Mouse (Mus musculus) liver, adult 2 months (tissue): ENCODE measurements around the gene Ccdc149. TPM values are rescaled to one million over a fixed set of nuclear protein-coding genes. Genes with fewer than 3 reads are reported as not detected.

ENCODE experiments used
- DNase-seq: peaks from one replicate; pipeline ENCODE4 v3.0.0-alpha.2; 2011; ENCODE audit warnings: low read depth, low spot score; ENCODE audit errors: extremely low read depth
- H3K27ac ChIP-seq: fragments of 200-500 bp; replicated peaks from 2 replicates; pipeline ENCODE4 v1.5.1; 2012; ENCODE audit warnings: low read depth, mild to moderate bottlenecking, control low read depth, inconsistent platforms, low read length; ENCODE audit not compliant: insufficient read depth
- H3K27me3 ChIP-seq: fragments of 200-500 bp; 2 replicates; pipeline ENCODE4 v1.6.1; 2012; ENCODE audit warnings: mild to moderate bottlenecking, moderate library complexity, low read length, inconsistent platforms; ENCODE audit not compliant: control insufficient read depth, insufficient read depth
- H3K36me3 ChIP-seq: fragments of 200-500 bp; 2 replicates; pipeline ENCODE4 v1.6.1; 2012; ENCODE audit warnings: low read length, inconsistent platforms; ENCODE audit not compliant: control insufficient read depth, insufficient read depth
- H3K4me1 ChIP-seq: fragments of 200-500 bp; 2 replicates; pipeline ENCODE4 v1.6.1; 2011; ENCODE audit warnings: low read length; ENCODE audit not compliant: control insufficient read depth, insufficient read depth
- H3K4me3 ChIP-seq: fragments of 200-500 bp; 2 replicates; pipeline ENCODE4 v1.5.1; 2011; ENCODE audit warnings: low read depth, mild to moderate bottlenecking, control low read depth, low read length, moderate library complexity; ENCODE audit not compliant: insufficient read depth
- H3K79me2 ChIP-seq: fragments of 200-500 bp; 2 replicates; pipeline ENCODE4 v1.6.1; 2012; ENCODE audit warnings: inconsistent platforms, mild to moderate bottlenecking, low read length, moderate library complexity; ENCODE audit not compliant: control insufficient read depth, insufficient read depth
- H3K9ac ChIP-seq: fragments of 200-500 bp; 2 replicates; pipeline ENCODE4 v1.6.1; 2012; ENCODE audit warnings: low read depth, mild to moderate bottlenecking, control low read depth, inconsistent platforms, low read length
- CTCF ChIP-seq: fragments of 200-500 bp; IDR thresholded peaks from 2 replicates; pipeline ENCODE4 v1.5.1; 2011; ENCODE audit warnings: low read depth, low read length, control low read depth
- POLR2A ChIP-seq: fragments of 200-500 bp; IDR thresholded peaks from 2 replicates; pipeline ENCODE4 v1.6.1; 2011; ENCODE audit warnings: low read length, control low read depth; ENCODE audit not compliant: insufficient read depth; ENCODE audit errors: extremely low read depth
- WGBS: fragments of 180-500 bp; shearing (Covaris S2); methylation state at CpG from one replicate; pipeline ENCODE4 v1.1.7; 2018; 5-methylcytosine and 5-hydroxymethylcytosine counted together
- polyA plus RNA-seq: library from polyadenylated mRNA; depleted of rRNA; stranded (reverse); fragments of >200 nt; gene quantifications from 2 replicates; pipeline ENCODE4 v1.2.3, GENCODE M21; 2012
- total RNA-seq: library from RNA; depleted of rRNA; stranded (reverse); fragments of >200 nt; gene quantifications from 2 replicates; pipeline ENCODE4 v1.2.3, GENCODE M21; 2014

Gene Ccdc149
- total and polyA plus RNA-seq, 2 experiments = 0.43 to 0.83 TPM

- H3K36me3 ChIP-seq = no peaks in the 10 kb centered on the region
- no peaks in the 10 kb centered on the region for H3K4me1 ChIP-seq
- H3K9ac ChIP-seq = no peak overlapping the region
- H3K79me2 ChIP-seq = no peaks in the 10 kb centered on the region
- no peak overlapping the region for H3K27ac ChIP-seq
- no peaks in the 10 kb centered on the region for H3K27me3 ChIP-seq
- no peak for DNase-seq
- TF ChIP-seq CTCF (no peak), POLR2A (no peak)
- WGBS = 87% methylated on average over 6 of the region's 6 CpGs
- H3K4me3 ChIP-seq = no peak overlapping the region
Measured at GRCm38 (mm10) chr5:52509416-52509815, 38.1 kb upstream of the Ccdc149 start.

DNA sequence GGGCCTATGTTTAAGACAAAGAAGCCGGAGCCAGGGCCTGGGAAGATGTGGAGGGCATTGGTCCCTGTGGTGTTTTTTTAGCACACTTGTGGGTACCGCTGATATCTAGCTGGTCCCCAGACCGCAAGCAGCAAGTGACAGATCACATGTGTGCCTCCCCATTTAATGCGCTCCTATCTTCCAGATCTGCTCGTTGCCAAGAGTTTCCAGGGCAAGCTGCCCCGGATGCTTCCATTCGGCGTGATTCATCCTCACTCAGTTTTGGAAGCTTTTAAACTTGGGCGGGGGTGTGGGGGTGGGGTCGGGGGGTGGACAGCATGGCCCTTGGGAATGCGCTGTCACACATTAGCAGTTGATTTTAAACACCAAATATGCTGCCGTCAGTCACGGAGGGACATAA, 33.3 kb upstream of the Ccdc149 start:
- TF ChIP-seq POLR2A (no peak), CTCF (no peak)
- Histone ChIP-seq H3K27me3 (no peaks in the 10 kb centered on the region), H3K4me1 (no peaks in the 10 kb centered on the region), H3K79me2 (no peaks in the 10 kb centered on the region), H3K36me3 (no peaks in the 10 kb centered on the region), H3K4me3 (no peak overlapping the region), H3K9ac (no peak overlapping the region), H3K27ac (no peak overlapping the region)
- DNase-seq = no peak
- 91% methylated on average over 13 of the region's 13 CpGs for WGBS

DNA sequence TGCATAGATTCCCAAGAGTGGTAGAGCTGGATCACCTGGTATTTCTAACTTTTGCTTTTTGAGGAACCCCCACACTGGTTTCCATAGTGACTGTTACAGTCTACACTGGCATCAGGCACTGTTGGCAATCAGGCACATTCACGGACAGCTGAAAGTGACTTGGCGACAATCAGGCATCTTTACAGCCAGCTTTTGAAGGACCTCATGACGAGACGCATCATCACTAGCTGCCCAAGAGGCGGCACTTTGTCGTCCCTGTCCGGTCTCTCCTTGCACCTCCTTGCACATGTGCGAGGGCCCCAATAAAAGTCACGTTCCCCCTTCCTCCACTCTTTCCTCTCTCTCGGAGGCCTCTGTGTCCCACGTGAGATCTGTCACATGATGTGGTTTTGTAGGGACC, 32.8 kb upstream of the Ccdc149 start:
- no peak overlapping the region for H3K27ac ChIP-seq
- no peaks in the 10 kb centered on the region for H3K27me3 ChIP-seq
- H3K36me3 ChIP-seq = no peaks in the 10 kb centered on the region
- H3K4me3 ChIP-seq = no peak overlapping the region
- no peaks in the 10 kb centered on the region for H3K4me1 ChIP-seq
- H3K9ac ChIP-seq = no peak overlapping the region
- H3K79me2 ChIP-seq = no peaks in the 10 kb centered on the region
- DNase-seq = no peak
- WGBS = 92% methylated on average over 11 of the region's 11 CpGs
- TF ChIP-seq POLR2A = no peak
- TF ChIP-seq CTCF = no peak

DNA sequence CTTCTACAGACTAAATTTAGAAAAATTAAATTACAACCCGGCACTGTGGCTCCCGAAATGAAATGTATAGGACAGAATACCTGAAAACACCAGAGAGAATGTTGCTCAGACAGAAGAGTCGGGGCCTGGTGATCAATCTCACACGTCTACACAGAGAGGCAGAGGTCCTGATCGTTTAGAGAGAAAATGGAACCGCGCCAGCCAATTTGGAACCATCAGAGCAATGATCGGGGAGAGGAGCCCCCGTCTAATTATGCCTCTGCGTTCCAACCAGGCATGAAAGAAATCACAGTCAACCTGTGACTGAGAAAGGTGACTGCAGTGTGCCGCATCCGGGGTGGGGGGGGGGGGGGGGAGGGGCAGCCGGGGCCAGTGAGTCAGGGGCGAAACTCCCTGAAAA, 24.4 kb upstream of the Ccdc149 start:
- Histone ChIP-seq H3K27ac (no peak overlapping the region), H3K4me1 (no peaks in the 10 kb centered on the region), H3K79me2 (no peaks in the 10 kb centered on the region), H3K9ac (no peak overlapping the region), H3K4me3 (no peak overlapping the region), H3K27me3 (no peaks in the 10 kb centered on the region; the same call in 1 of the 2 replicates), H3K36me3 (no peaks in the 10 kb centered on the region)
- WGBS = 48% methylated on average over 12 of the region's 14 CpGs
- no peak for DNase-seq
- no peak for TF ChIP-seq CTCF
- no peak for TF ChIP-seq POLR2A

DNA sequence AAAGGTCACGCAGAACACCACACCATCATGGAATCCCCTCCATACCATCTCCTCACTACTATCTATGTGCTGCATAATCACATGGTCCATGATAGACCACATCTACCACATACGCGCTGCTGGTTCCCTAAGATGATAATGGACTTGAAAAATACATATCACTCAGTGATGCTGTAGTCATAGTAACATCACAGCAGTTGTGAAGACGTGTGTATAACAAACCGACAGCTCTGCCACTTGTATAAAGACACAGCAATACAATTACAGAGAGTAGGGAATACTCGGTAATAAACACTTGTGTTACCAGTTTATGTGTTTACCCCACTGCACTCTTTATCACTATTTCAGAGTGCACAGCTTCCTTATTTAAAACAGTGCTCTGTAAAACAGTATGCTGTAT, 20.2 kb upstream of the Ccdc149 start:
- DNase-seq = no peak
- Histone ChIP-seq H3K79me2 (no peaks in the 10 kb centered on the region), H3K9ac (no peak overlapping the region), H3K4me3 (no peak overlapping the region), H3K27ac (no peak overlapping the region), H3K4me1 (no peaks in the 10 kb centered on the region), H3K27me3 (no peaks in the 10 kb centered on the region), H3K36me3 (no peaks in the 10 kb centered on the region)
- no peak for TF ChIP-seq POLR2A
- TF ChIP-seq CTCF = no peak
- 86% methylated on average over 6 of the region's 6 CpGs for WGBS

GRCm38 (mm10) chr5:52487559-52488430, 16.5 kb upstream of the Ccdc149 start:
- Histone ChIP-seq H3K36me3 (no peaks in the 10 kb centered on the region), H3K27ac (no peak overlapping the region), H3K9ac (no peak overlapping the region), H3K79me2 (no peaks in the 10 kb centered on the region), H3K4me1 (no peaks in the 10 kb centered on the region), H3K4me3 (no peak overlapping the region), H3K27me3 (no peaks in the 10 kb centered on the region)
- no peak for DNase-seq
- 78% methylated on average over 13 of the region's 13 CpGs for WGBS
- TF ChIP-seq POLR2A (no peak), CTCF (no peak)
